9 mouse cellular contexts compared by ENCODE assay signal in genomic region chr3:89534566-89535097, GRCm38 (mm10). TPM values are rescaled to one million over a fixed set of nuclear protein-coding genes. Genes with fewer than 3 reads are reported as not detected.
A peak's percentile ranks its signal among the peaks of the same experiment; 100 is the strongest.
DNase-seq lines count a peak whose midpoint lies in the region; ATAC-seq and TF ChIP-seq lines count a peak whose summit lies in the region.
"Had no signal": no experiment of that assay in that cellular context is flagged by ENCODE, and none has a peak within 500 bp of the region (broad histone marks: within the 10 kb centered on the region; RNA-seq: fewer than 3 reads in every experiment).

No protein-coding gene starts in this region.

- intact Hi-C loops in heart, postnatal 25 days (cut with DNase I): no loop called here

- no peaks in the 10 kb centered on the region for H3K36me3 ChIP-seq in hindbrain, postnatal 0 days (ENCODE audit: insufficient read depth, low read length)
- H3K36me3 ChIP-seq in stomach, embryonic 16.5 days (ENCODE audit: control insufficient read depth, insufficient read depth, low read length): no peaks in the 10 kb centered on the region
- H3K36me3 ChIP-seq: embryonic facial prominence, embryonic 12.5 days had no signal

- H3K4me3 ChIP-seq in hindbrain, postnatal 0 days (ENCODE audit: low read length): no peak overlapping the region
- no peak overlapping the region for H3K4me3 ChIP-seq in stomach, embryonic 16.5 days (replicated peaks; ENCODE audit: low read length)
- H3K4me3 ChIP-seq: embryonic facial prominence, embryonic 12.5 days had no signal

- no peaks in the 10 kb centered on the region for H3K27me3 ChIP-seq in hindbrain, postnatal 0 days (ENCODE audit: insufficient read depth, low read length)
- no peaks in the 10 kb centered on the region for H3K27me3 ChIP-seq in stomach, embryonic 16.5 days (ENCODE audit: control insufficient read depth, insufficient read depth, low read length)
- H3K27me3 ChIP-seq: embryonic facial prominence, embryonic 12.5 days had no signal

- H3K4me2 ChIP-seq in hindbrain, postnatal 0 days (ENCODE audit: low read depth, low read length): no peak overlapping the region
- no peak overlapping the region for H3K4me2 ChIP-seq in stomach, embryonic 16.5 days (ENCODE audit: low read depth, low read length)
- H3K4me2 ChIP-seq: embryonic facial prominence, embryonic 12.5 days had no signal

- peak; percentile 38 to 63 for DNase-seq in heart, adult 9 months (ENCODE audit: low spot score in 2 of 2)
- no peak for DNase-seq in heart, postnatal 25 days (ENCODE audit: low spot score)
- peak; percentile 84 for DNase-seq in Muller cell, postnatal 12 days (ENCODE audit: inconsistent ontology term)
- peak; percentile 92 to 95 for DNase-seq in cerebellum, postnatal 10 days
- peak; percentile 80 for DNase-seq in hindbrain, postnatal 0 days (ENCODE audit: low spot score)
- DNase-seq in frontal cortex, postnatal 14 days (ENCODE audit: low spot score in 2 of 2): no peak
- no peak for DNase-seq in embryo, embryonic 11 days

- H3K27ac ChIP-seq in hindbrain, postnatal 0 days: peak overlapping the region; percentile 41; the same call in 1 of the 2 replicates
- no peak overlapping the region for H3K27ac ChIP-seq in stomach, embryonic 16.5 days (ENCODE audit: low read length)
- H3K27ac ChIP-seq: embryonic facial prominence, embryonic 12.5 days had no signal

- no peaks in the 10 kb centered on the region for H3K9me3 ChIP-seq in hindbrain, postnatal 0 days (ENCODE audit: low read length)
- no peaks in the 10 kb centered on the region for H3K9me3 ChIP-seq in stomach, embryonic 16.5 days (replicated peaks; ENCODE audit: control insufficient read depth, low read length)
- H3K9me3 ChIP-seq: embryonic facial prominence, embryonic 12.5 days had no signal

- no peak overlapping the region for H3K9ac ChIP-seq in hindbrain, postnatal 0 days (replicated peaks; ENCODE audit: low read length)
- no peak overlapping the region for H3K9ac ChIP-seq in stomach, embryonic 16.5 days (ENCODE audit: low read length)
- H3K9ac ChIP-seq: embryonic facial prominence, embryonic 12.5 days had no signal

- no peak for TF ChIP-seq CTCF in hindbrain, postnatal 0 days (IDR thresholded peaks at IDR 0.05; ENCODE audit: low read depth)

- peak; percentile 65 for ATAC-seq in hindbrain, postnatal 0 days
- ATAC-seq in stomach, embryonic 16.5 days (ENCODE audit: insufficient read depth, low FRiP score): 0 out of 2 replicates have a peak, but pooled peaks have one; percentile 48

- WGBS in hindbrain, postnatal 0 days: 27% methylated on average over 6 of the region's 6 CpGs
- WGBS in stomach, embryonic 16.5 days: 41% methylated on average over 6 of the region's 6 CpGs

- peaks cover 9% of the 10 kb centered on the region for H3K4me1 ChIP-seq in hindbrain, postnatal 0 days (ENCODE audit: insufficient read depth, low read length)
- H3K4me1 ChIP-seq in stomach, embryonic 16.5 days (ENCODE audit: control insufficient read depth, insufficient read depth, low read length): no peaks in the 10 kb centered on the region
- H3K4me1 ChIP-seq: embryonic facial prominence, embryonic 12.5 days had no signal

RNA-seq across cellular contexts. Expression of gene Kcnn3, which starts 14.7 kb away (rescaled TPM):
- 1 to 10 TPM; 2.3 to 2.8 TPM for total RNA-seq in heart, postnatal 25 days (2021)
- total RNA-seq in hindbrain, postnatal 0 days (2014; rRNA removed): 20.8 and 27.3 TPM in 2 replicates
- polyA plus RNA-seq in hindbrain, postnatal 0 days (2015; fragmentation: Nextera tagmentation; extraction: Ambion mirVana): 7.2 and 7.4 TPM in 2 replicates
- polyA plus RNA-seq in stomach, embryonic 16.5 days (2015; fragmentation: Nextera tagmentation; extraction: Ambion mirVana): 4.9 and 5.9 TPM in 2 replicates

Comparison
In these comparisons a context has a peak if more than half of its experiments do, and no peak if none do; other contexts are left out.
1. DNase-seq: peak in heart, adult 9 months (2 of 2), Muller cell, postnatal 12 days (single experiment), cerebellum, postnatal 10 days (2 of 2) and hindbrain, postnatal 0 days (single experiment); none in heart, postnatal 25 days (single experiment), frontal cortex, postnatal 14 days (0 of 2) and embryo, embryonic 11 days (single experiment).